Mouse (Mus musculus) liver, embryonic 12.5 days (tissue): ENCODE results near the gene Slc9a9. TPM values are rescaled to one million over a fixed set of nuclear protein-coding genes. Genes with fewer than 3 reads are reported as not detected.

Experiments
- ATAC-seq: fragments of 200-750 bp; cut with Nextera tagmentation; 2 replicates; pipeline ENCODE4 v1.8.0; 2017; ENCODE audit warnings: moderate number of reproducible peaks, mild to moderate bottlenecking, moderate library complexity
- H3K27ac ChIP-seq: fragments of 300-500 bp; sonication (generic); 2 replicates; pipeline ENCODE4 v1.5.1; 2016; ENCODE audit warnings: mild to moderate bottlenecking
- H3K27me3 ChIP-seq: fragments of 300-500 bp; sonication (generic); replicated peaks from 2 replicates; pipeline ENCODE4 v1.6.1; 2016; ENCODE audit warnings: mild to moderate bottlenecking, moderate library complexity
- H3K36me3 ChIP-seq: fragments of 300-500 bp; sonication (generic); 2 replicates; pipeline ENCODE4 v1.6.1; 2016; ENCODE audit warnings: mild to moderate bottlenecking, moderate library complexity
- H3K4me1 ChIP-seq: fragments of 300-500 bp; sonication (generic); 2 replicates; pipeline ENCODE4 v1.6.1; 2016
- H3K4me2 ChIP-seq: fragments of 300-500 bp; sonication (generic); 2 replicates; pipeline ENCODE4 v1.6.1; 2016; ENCODE audit warnings: mild to moderate bottlenecking, moderate library complexity
- H3K4me3 ChIP-seq: fragments of 300-500 bp; sonication (generic); 2 replicates; pipeline ENCODE4 v1.5.1; 2016; ENCODE audit warnings: mild to moderate bottlenecking, moderate library complexity
- H3K9ac ChIP-seq: fragments of 300-500 bp; sonication (generic); 2 replicates; pipeline ENCODE4 v1.6.1; 2016; ENCODE audit warnings: mild to moderate bottlenecking, moderate library complexity
- H3K9me3 ChIP-seq: fragments of 300-500 bp; sonication (generic); replicated peaks from 2 replicates; pipeline ENCODE4 v1.6.1; 2016; ENCODE audit warnings: mild to moderate bottlenecking, moderate library complexity
- WGBS: fragments of 180-500 bp; shearing (Covaris S2); methylation state at CpG from one replicate; pipeline ENCODE4 v1.1.7; 2016; ENCODE audit not compliant: insufficient replicate concordance; 5-methylcytosine and 5-hydroxymethylcytosine counted together
- polyA plus RNA-seq: library from polyadenylated mRNA; unstranded; fragments of >200 nt; fragmentation: Nextera tagmentation; extraction: Ambion mirVana; gene quantifications from 2 replicates; pipeline ENCODE4 v1.2.1, GENCODE M21; 2016

The Slc9a9 gene
- polyA plus RNA-seq, 1 experiment from 2014 or later: 1.6 TPM

GRCm38 (mm10) chr9:94740841-94741240 lies 71.1 kb downstream of the Slc9a9 start:
- Histone ChIP-seq H3K4me3 (no peak overlapping the region), H3K36me3 (no peaks in the 10 kb centered on the region), H3K4me1 (no peaks in the 10 kb centered on the region), H3K9me3 (no peaks in the 10 kb centered on the region), H3K9ac (no peak overlapping the region), H3K27me3 (no peaks in the 10 kb centered on the region), H3K27ac (no peak overlapping the region), H3K4me2 (no peak overlapping the region)
- ATAC-seq: no peak
- 58% methylated on average over 3 of the region's 3 CpGs for WGBS

- H3K4me1 ChIP-seq: no peaks in the 10 kb centered on the region
- H3K27ac ChIP-seq: no peak overlapping the region
- no peak overlapping the region for H3K4me3 ChIP-seq
- no peak overlapping the region for H3K4me2 ChIP-seq
- ATAC-seq: no peak
- H3K27me3 ChIP-seq: no peaks in the 10 kb centered on the region
- H3K36me3 ChIP-seq: no peaks in the 10 kb centered on the region
- no peak overlapping the region for H3K9ac ChIP-seq
- H3K9me3 ChIP-seq: no peaks in the 10 kb centered on the region
- 74% methylated on average over 1 of the region's 1 CpGs for WGBS
These were observed 73.6 kb downstream of the Slc9a9 start for GRCm38 (mm10) chr9:94743291-94743690.

DNA sequence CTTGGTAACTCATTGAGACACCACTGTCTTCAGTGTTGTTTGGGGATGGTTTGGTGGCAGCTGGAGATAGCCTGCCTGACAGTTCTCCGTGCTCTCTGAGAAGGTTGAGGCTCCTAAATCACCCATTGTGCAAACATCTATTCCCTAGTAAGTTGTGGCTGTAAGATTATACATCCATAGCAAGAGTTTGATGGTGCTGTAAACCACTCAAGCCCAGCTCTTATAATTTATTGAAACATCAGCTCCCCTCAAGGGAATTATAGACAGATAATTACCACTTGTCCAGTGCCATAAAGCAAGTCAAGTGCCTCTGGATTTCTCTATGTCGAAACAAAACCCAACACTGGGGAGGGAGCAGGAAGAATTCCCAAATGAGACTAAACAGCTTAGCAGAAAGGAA lies 78.8 kb downstream of the Slc9a9 start:
- Histone ChIP-seq H3K4me2 (no peak overlapping the region), H3K9ac (no peak overlapping the region), H3K4me1 (no peaks in the 10 kb centered on the region), H3K27me3 (no peaks in the 10 kb centered on the region), H3K27ac (no peak overlapping the region), H3K4me3 (no peak overlapping the region), H3K36me3 (no peaks in the 10 kb centered on the region), H3K9me3 (no peaks in the 10 kb centered on the region)
- ATAC-seq: no peak
- WGBS: 72% methylated on average over 2 of the region's 2 CpGs

GRCm38 (mm10) chr9:94750187-94750586 lies 80.5 kb downstream of the Slc9a9 start:
- no peak overlapping the region for H3K4me2 ChIP-seq
- H3K9me3 ChIP-seq: no peaks in the 10 kb centered on the region
- WGBS: 68% methylated on average over 8 of the region's 8 CpGs
- H3K9ac ChIP-seq: no peak overlapping the region
- no peak overlapping the region for H3K27ac ChIP-seq
- H3K36me3 ChIP-seq: no peaks in the 10 kb centered on the region
- H3K27me3 ChIP-seq: no peaks in the 10 kb centered on the region
- H3K4me1 ChIP-seq: no peaks in the 10 kb centered on the region
- no peak overlapping the region for H3K4me3 ChIP-seq
- ATAC-seq: no peak

DNA sequence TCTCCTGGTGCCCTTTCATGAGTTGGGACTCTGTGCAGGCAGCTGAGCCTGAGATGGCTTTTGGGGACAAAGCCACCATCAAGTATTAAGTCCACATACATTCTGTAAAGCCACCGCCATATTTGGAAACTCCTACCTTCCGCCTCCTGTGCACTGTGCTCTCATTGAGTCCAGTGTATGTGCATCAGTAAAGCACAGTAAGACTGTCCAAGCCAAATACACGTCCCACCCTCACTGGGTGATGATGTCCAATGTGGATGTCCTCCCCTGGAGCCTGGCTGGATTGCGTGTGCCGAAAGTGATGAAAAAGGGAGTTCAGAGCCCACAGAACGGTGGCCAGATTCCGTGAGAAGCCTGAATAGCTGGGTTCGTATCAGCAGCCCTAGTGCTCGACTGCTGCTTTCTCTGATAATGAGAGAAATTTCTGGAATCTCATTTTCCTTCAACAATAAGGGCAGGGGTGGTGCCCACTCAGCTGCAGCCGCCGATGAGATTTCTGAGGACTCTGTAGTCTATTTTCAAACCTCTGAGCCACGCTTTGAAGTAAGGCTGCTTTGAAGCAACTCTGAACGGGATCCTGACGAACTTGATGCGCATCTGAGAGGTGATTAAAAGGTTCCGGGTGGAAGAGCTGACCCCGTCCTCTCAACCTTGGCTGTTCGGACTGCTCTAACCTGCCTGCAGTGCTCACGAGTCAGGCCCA lies 81.4 kb downstream of the Slc9a9 start:
- ATAC-seq: no peak
- H3K4me1 ChIP-seq: no peaks in the 10 kb centered on the region
- no peaks in the 10 kb centered on the region for H3K9me3 ChIP-seq
- H3K27me3 ChIP-seq: no peaks in the 10 kb centered on the region
- H3K4me2 ChIP-seq: no peak overlapping the region
- no peak overlapping the region for H3K4me3 ChIP-seq
- H3K36me3 ChIP-seq: no peaks in the 10 kb centered on the region
- no peak overlapping the region for H3K27ac ChIP-seq
- no peak overlapping the region for H3K9ac ChIP-seq
- WGBS: 71% methylated on average over 19 of the region's 19 CpGs

DNA sequence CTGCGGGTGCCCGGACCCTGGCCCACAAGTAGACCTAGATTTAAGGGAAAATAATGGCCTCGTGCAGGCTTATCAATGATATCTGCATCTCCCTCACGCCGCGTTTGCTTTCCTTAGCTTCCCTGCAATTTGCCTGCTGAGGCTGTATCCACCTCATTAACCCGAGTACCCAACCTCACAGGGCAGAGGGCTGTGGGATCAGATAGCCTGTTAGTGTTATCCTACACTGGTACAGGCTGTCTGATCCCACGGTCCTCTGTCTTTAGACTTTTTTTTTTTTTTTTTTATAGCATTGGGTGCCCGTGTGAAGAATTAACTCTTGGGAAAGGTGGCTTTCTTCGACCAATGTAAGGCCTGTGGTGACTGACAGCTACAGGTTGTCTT lies 81.9 kb downstream of the Slc9a9 start:
- WGBS: 63% methylated on average over 10 of the region's 10 CpGs
- no peak overlapping the region for H3K4me2 ChIP-seq

DNA sequence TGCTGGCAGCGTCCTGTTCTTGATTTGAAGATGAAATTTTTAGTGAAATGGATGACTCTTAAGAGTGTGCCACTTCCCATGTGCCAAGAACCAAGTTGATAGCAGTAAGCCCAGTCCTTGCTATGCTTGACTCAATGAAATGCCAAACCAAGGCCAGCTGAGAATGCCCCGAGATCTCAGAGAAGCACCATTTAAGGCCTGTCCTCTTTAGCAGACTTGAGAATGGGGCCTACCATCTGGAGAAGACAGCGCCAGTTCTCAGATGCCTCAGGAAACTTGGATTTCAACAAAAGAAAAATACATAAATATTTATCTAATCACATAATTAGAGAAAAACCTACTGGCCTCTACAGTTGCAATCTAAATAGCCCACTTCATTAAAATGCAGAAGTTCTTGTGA lies 82.4 kb downstream of the Slc9a9 start:
- H3K27ac ChIP-seq: no peak overlapping the region
- H3K27me3 ChIP-seq: no peaks in the 10 kb centered on the region
- no peak overlapping the region for H3K4me3 ChIP-seq
- WGBS: 66% methylated on average over 3 of the region's 3 CpGs
- no peaks in the 10 kb centered on the region for H3K4me1 ChIP-seq
- H3K9ac ChIP-seq: no peak overlapping the region
- no peak overlapping the region for H3K4me2 ChIP-seq
- no peak for ATAC-seq
- H3K36me3 ChIP-seq: no peaks in the 10 kb centered on the region
- H3K9me3 ChIP-seq: no peaks in the 10 kb centered on the region

More for the DNA sequence above, 81.9 kb downstream of the Slc9a9 start:
- no peaks in the 10 kb centered on the region for H3K9me3 ChIP-seq
- H3K4me1 ChIP-seq: no peaks in the 10 kb centered on the region
- no peaks in the 10 kb centered on the region for H3K36me3 ChIP-seq
- no peak overlapping the region for H3K9ac ChIP-seq
- H3K4me3 ChIP-seq: no peak overlapping the region
- H3K27me3 ChIP-seq: no peaks in the 10 kb centered on the region
- ATAC-seq: no peak
- no peak overlapping the region for H3K27ac ChIP-seq

DNA sequence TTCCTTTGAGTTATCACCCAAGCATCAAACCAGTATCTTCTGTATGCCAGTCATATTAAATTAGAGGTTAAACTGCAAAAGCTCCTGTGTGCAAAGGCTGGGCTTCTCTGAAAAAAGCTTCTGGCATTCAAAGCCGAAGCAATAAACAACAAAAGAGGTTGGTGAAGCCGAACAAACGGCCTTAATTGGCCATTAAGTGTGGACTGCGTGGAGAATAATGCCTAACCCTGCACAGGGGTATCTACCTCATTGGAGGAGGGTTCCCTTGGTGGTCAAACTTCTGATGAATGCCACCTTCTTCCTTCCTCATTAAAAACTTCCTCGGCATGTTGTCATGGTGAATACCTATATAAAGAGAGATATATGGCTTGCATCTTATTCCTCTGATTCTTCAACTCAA lies 90.2 kb downstream of the Slc9a9 start:
- Histone ChIP-seq H3K9me3 (no peaks in the 10 kb centered on the region), H3K4me1 (no peaks in the 10 kb centered on the region), H3K4me2 (no peak overlapping the region), H3K36me3 (no peaks in the 10 kb centered on the region), H3K9ac (no peak overlapping the region), H3K4me3 (no peak overlapping the region), H3K27me3 (no peaks in the 10 kb centered on the region), H3K27ac (no peak overlapping the region)
- WGBS: 71% methylated on average over 5 of the region's 5 CpGs
- no peak for ATAC-seq

DNA sequence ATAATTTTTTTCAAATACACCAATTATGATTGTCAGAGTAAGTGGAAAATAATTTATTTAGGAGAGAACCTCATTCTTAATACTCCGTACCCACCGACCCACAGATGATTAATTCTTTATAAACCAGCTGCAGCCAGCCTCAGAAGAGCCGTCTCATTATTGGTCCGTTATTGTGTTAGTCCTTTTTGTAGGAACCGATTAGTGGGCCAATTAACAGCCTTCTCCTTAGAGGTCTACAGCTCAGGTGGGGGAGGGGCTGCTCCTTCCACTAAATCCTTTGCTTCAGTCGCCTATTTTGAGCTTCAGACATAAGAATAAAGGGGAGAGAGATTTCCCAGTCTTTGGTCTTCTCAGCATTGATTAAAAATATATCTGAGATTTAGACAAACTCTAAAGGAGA lies 98.4 kb downstream of the Slc9a9 start:
- Histone ChIP-seq H3K4me2 (no peak overlapping the region), H3K9me3 (no peaks in the 10 kb centered on the region), H3K9ac (no peak overlapping the region), H3K27ac (no peak overlapping the region), H3K36me3 (no peaks in the 10 kb centered on the region), H3K4me1 (no peaks in the 10 kb centered on the region), H3K4me3 (no peak overlapping the region), H3K27me3 (no peaks in the 10 kb centered on the region)
- WGBS: 60% methylated on average over 6 of the region's 6 CpGs
- no peak for ATAC-seq

- ATAC-seq: no peak
- 55% methylated on average over 4 of the region's 4 CpGs for WGBS
These were observed 98.8 kb downstream of the Slc9a9 start for GRCm38 (mm10) chr9:94768524-94768923.

DNA sequence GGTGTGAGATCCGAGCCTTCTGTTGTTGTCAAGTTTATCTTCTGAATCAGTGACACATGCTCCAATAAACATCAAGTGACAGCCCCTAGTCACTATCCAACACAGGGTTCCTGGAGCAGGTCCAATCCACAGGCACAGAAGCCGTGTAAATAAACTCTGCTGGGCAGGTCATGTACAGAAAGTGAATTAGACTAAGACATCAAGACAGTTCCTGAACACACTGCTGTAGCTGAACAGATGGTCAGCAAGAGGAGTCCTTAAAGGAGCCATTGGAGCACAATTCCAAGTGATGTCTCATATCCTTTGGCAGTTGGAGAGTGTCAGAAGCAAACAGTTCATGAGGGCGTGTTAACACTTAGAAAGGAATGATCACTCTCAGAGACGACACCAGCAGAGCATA lies 103.6 kb downstream of the Slc9a9 start:
- Histone ChIP-seq H3K4me2 (no peak overlapping the region), H3K36me3 (no peaks in the 10 kb centered on the region), H3K27ac (no peak overlapping the region), H3K27me3 (no peaks in the 10 kb centered on the region), H3K4me1 (no peaks in the 10 kb centered on the region), H3K9ac (no peak overlapping the region), H3K4me3 (no peak overlapping the region), H3K9me3 (no peaks in the 10 kb centered on the region)
- no peak for ATAC-seq
- 66% methylated on average over 4 of the region's 4 CpGs for WGBS

More at GRCm38 (mm10) chr9:94768524-94768923, 98.8 kb downstream of the Slc9a9 start:
- Histone ChIP-seq H3K9me3 (no peaks in the 10 kb centered on the region), H3K27me3 (no peaks in the 10 kb centered on the region), H3K9ac (no peak overlapping the region), H3K4me2 (no peak overlapping the region), H3K4me3 (no peak overlapping the region), H3K36me3 (no peaks in the 10 kb centered on the region), H3K4me1 (no peaks in the 10 kb centered on the region), H3K27ac (no peak overlapping the region)

- Histone ChIP-seq H3K27ac (no peak overlapping the region), H3K27me3 (no peaks in the 10 kb centered on the region), H3K9ac (no peak overlapping the region), H3K9me3 (no peaks in the 10 kb centered on the region), H3K4me1 (no peaks in the 10 kb centered on the region), H3K36me3 (no peaks in the 10 kb centered on the region), H3K4me3 (no peak overlapping the region), H3K4me2 (no peak overlapping the region)
- ATAC-seq: no peak
- WGBS: 67% methylated on average over 3 of the region's 3 CpGs
These were observed 118.6 kb downstream of the Slc9a9 start for GRCm38 (mm10) chr9:94788261-94788660.

GRCm38 (mm10) chr9:94790966-94791365 lies 121.3 kb downstream of the Slc9a9 start:
- Histone ChIP-seq H3K4me3 (no peak overlapping the region), H3K9me3 (no peaks in the 10 kb centered on the region), H3K4me1 (no peaks in the 10 kb centered on the region), H3K27ac (no peak overlapping the region), H3K4me2 (no peak overlapping the region), H3K36me3 (no peaks in the 10 kb centered on the region), H3K27me3 (no peaks in the 10 kb centered on the region), H3K9ac (no peak overlapping the region)
- ATAC-seq: no peak
- 87% methylated on average over 2 of the region's 2 CpGs for WGBS
